ENCODE assay signal across 22 mouse cellular contexts in genomic region chr2:165656541-165656940, GRCm38 (mm10).
DNase-seq lines count a peak whose midpoint lies in the region; ATAC-seq lines count a peak whose summit lies in the region.
"Had no signal": no experiment of that assay in that cellular context is flagged by ENCODE, and none has a peak within 500 bp of the region (broad histone marks: within the 10 kb centered on the region; RNA-seq: fewer than 3 reads in every experiment).

No protein-coding gene starts in this region.

- no peaks in the 10 kb centered on the region for H3K36me3 ChIP-seq in hindbrain, embryonic 12.5 days
- no peaks in the 10 kb centered on the region for H3K36me3 ChIP-seq in hindbrain, embryonic 16.5 days (ENCODE audit: control insufficient read depth, insufficient read depth, low read length)
- H3K36me3 ChIP-seq in midbrain, embryonic 13.5 days, result no peaks in the 10 kb centered on the region
- H3K36me3 ChIP-seq in midbrain, embryonic 10.5 days, result no peaks in the 10 kb centered on the region
- no peaks in the 10 kb centered on the region for H3K36me3 ChIP-seq in midbrain, embryonic 16.5 days (ENCODE audit: control insufficient read depth, insufficient read depth, low read length)
- H3K36me3 ChIP-seq: intestine, embryonic 15.5 days; limb, embryonic 10.5 days; neural tube, embryonic 12.5 days had no signal

- no peak for ATAC-seq in hindbrain, embryonic 12.5 days (ENCODE audit: low FRiP score)
- no peak for ATAC-seq in hindbrain, embryonic 16.5 days
- no peak for ATAC-seq in midbrain, embryonic 13.5 days
- ATAC-seq in midbrain, embryonic 16.5 days, result no peak
- ATAC-seq: intestine, embryonic 15.5 days; liver, postnatal 0 days had no signal

- no peaks in the 10 kb centered on the region for H3K9me3 ChIP-seq in hindbrain, embryonic 12.5 days (replicated peaks)
- H3K9me3 ChIP-seq in hindbrain, embryonic 16.5 days (ENCODE audit: control insufficient read depth, low read length), result no peaks in the 10 kb centered on the region
- no peaks in the 10 kb centered on the region for H3K9me3 ChIP-seq in midbrain, embryonic 13.5 days
- H3K9me3 ChIP-seq in midbrain, embryonic 10.5 days (replicated peaks), result no peaks in the 10 kb centered on the region
- no peaks in the 10 kb centered on the region for H3K9me3 ChIP-seq in midbrain, embryonic 16.5 days (replicated peaks; ENCODE audit: control insufficient read depth, low read length, poor library complexity, severe bottlenecking)
- H3K9me3 ChIP-seq: intestine, embryonic 15.5 days; limb, embryonic 10.5 days; neural tube, embryonic 12.5 days had no signal

- peaks cover 40% of the 10 kb centered on the region for H3K4me1 ChIP-seq in hindbrain, embryonic 12.5 days
- peaks cover 15% of the 10 kb centered on the region for H3K4me1 ChIP-seq in hindbrain, embryonic 16.5 days (ENCODE audit: control insufficient read depth, insufficient read depth, low read depth, low read length)
- H3K4me1 ChIP-seq in midbrain, embryonic 13.5 days (replicated peaks), result peaks cover 35% of the 10 kb centered on the region
- H3K4me1 ChIP-seq in midbrain, embryonic 10.5 days, result peaks cover 42% of the 10 kb centered on the region
- H3K4me1 ChIP-seq in midbrain, embryonic 16.5 days (ENCODE audit: control insufficient read depth, insufficient read depth, low read length), result peaks cover 13% of the 10 kb centered on the region; the same call in 1 of the 2 replicates

- WGBS in hindbrain, embryonic 12.5 days, result 87% methylated on average over 4 of the region's 4 CpGs
- WGBS in hindbrain, embryonic 16.5 days, result 83% methylated on average over 4 of the region's 4 CpGs
- WGBS in midbrain, embryonic 13.5 days, result 89% methylated on average over 4 of the region's 4 CpGs
- 91% methylated on average over 4 of the region's 4 CpGs for WGBS in midbrain, embryonic 10.5 days
- WGBS in midbrain, embryonic 16.5 days, result 71% methylated on average over 4 of the region's 4 CpGs

- DNase-seq in midbrain, embryonic 10.5 days (ENCODE audit: low spot score), result no peak
- DNase-seq in layer of hippocampus, postnatal 14 days (ENCODE audit: low spot score in 2 of 2), result no peak
- no peak for DNase-seq in cerebellum, adult 18-20 months
- DNase-seq: adrenal gland, adult 2 months; cerebellum, adult 2 months; cerebellum, postnatal 25 days; gastrocnemius, postnatal 10 days; kidney, adult 8-10 months; kidney, postnatal 10 days; liver, postnatal 0 days; lung, postnatal 10 days; right cerebral cortex, adult 18-20 months; right cerebral cortex, postnatal 4 days; thymus, postnatal 14 days had no signal

- 0 out of 2 replicates have a peak overlapping the region, but pooled peaks have one; percentile 35 for H3K27ac ChIP-seq in hindbrain, embryonic 12.5 days
- H3K27ac ChIP-seq in hindbrain, embryonic 16.5 days (ENCODE audit: low read depth, low read length), result no peak overlapping the region
- peak overlapping the region; percentile 51; the same call in 1 of the 2 replicates for H3K27ac ChIP-seq in midbrain, embryonic 13.5 days
- H3K27ac ChIP-seq in midbrain, embryonic 10.5 days (replicated peaks), result no peak overlapping the region
- 0 out of 2 replicates have a peak overlapping the region, but pooled peaks have one; percentile 5 for H3K27ac ChIP-seq in midbrain, embryonic 16.5 days (ENCODE audit: low read length)
- H3K27ac ChIP-seq: intestine, embryonic 15.5 days; limb, embryonic 10.5 days; neural tube, embryonic 12.5 days had no signal

- no peak overlapping the region for H3K9ac ChIP-seq in hindbrain, embryonic 12.5 days
- H3K9ac ChIP-seq in hindbrain, embryonic 16.5 days (ENCODE audit: low read depth, low read length), result no peak overlapping the region
- no peak overlapping the region for H3K9ac ChIP-seq in midbrain, embryonic 13.5 days (replicated peaks)
- H3K9ac ChIP-seq in midbrain, embryonic 16.5 days (ENCODE audit: low read depth, low read length), result no peak overlapping the region
- H3K9ac ChIP-seq: intestine, embryonic 15.5 days; liver, postnatal 0 days; neural tube, embryonic 12.5 days had no signal

- H3K4me3 ChIP-seq in hindbrain, embryonic 12.5 days, result no peak overlapping the region
- H3K4me3 ChIP-seq in hindbrain, embryonic 16.5 days (ENCODE audit: low read length), result no peak overlapping the region
- H3K4me3 ChIP-seq in midbrain, embryonic 13.5 days (replicated peaks), result no peak overlapping the region
- H3K4me3 ChIP-seq in midbrain, embryonic 10.5 days, result no peak overlapping the region
- no peak overlapping the region for H3K4me3 ChIP-seq in midbrain, embryonic 16.5 days (ENCODE audit: low read depth, low read length)
- H3K4me3 ChIP-seq: intestine, embryonic 15.5 days; limb, embryonic 10.5 days; neural tube, embryonic 12.5 days had no signal

- H3K4me2 ChIP-seq in hindbrain, embryonic 12.5 days (replicated peaks), result no peak overlapping the region
- no peak overlapping the region for H3K4me2 ChIP-seq in hindbrain, embryonic 16.5 days (ENCODE audit: low read length)
- no peak overlapping the region for H3K4me2 ChIP-seq in midbrain, embryonic 13.5 days (replicated peaks)
- H3K4me2 ChIP-seq in midbrain, embryonic 16.5 days (ENCODE audit: low read length), result peak overlapping the region; percentile 7; the same call in 1 of the 2 replicates
- H3K4me2 ChIP-seq: heart, embryonic 11.5 days; intestine, embryonic 15.5 days; neural tube, embryonic 12.5 days had no signal

- no peaks in the 10 kb centered on the region for H3K27me3 ChIP-seq in hindbrain, embryonic 12.5 days
- H3K27me3 ChIP-seq in hindbrain, embryonic 16.5 days (replicated peaks; ENCODE audit: control insufficient read depth, insufficient read depth, low read length), result no peaks in the 10 kb centered on the region
- no peaks in the 10 kb centered on the region; the same call in 1 of the 2 replicates for H3K27me3 ChIP-seq in midbrain, embryonic 13.5 days
- no peaks in the 10 kb centered on the region for H3K27me3 ChIP-seq in midbrain, embryonic 10.5 days (ENCODE audit: low read depth, poor library complexity, severe bottlenecking)
- H3K27me3 ChIP-seq in midbrain, embryonic 16.5 days (ENCODE audit: control insufficient read depth, insufficient read depth, low read depth, low read length), result no peaks in the 10 kb centered on the region
- H3K27me3 ChIP-seq: intestine, embryonic 15.5 days; neural tube, embryonic 12.5 days had no signal

Comparison
In these comparisons a context has a peak if more than half of its experiments do, and no peak if none do; other contexts are left out.
1. H3K27ac ChIP-seq: peak in hindbrain, embryonic 12.5 days (single experiment), midbrain, embryonic 13.5 days (single experiment) and midbrain, embryonic 16.5 days (single experiment); none in hindbrain, embryonic 16.5 days (single experiment) and midbrain, embryonic 10.5 days (single experiment).